Mouse (Mus musculus): ENCODE results near the gene Surf1.
"Not testable (repeated sequence)": the region's sequence is repeated elsewhere in the genome, so short reads cannot be mapped to it uniquely, and the experiment has no call there.

Gene Surf1

DNA sequence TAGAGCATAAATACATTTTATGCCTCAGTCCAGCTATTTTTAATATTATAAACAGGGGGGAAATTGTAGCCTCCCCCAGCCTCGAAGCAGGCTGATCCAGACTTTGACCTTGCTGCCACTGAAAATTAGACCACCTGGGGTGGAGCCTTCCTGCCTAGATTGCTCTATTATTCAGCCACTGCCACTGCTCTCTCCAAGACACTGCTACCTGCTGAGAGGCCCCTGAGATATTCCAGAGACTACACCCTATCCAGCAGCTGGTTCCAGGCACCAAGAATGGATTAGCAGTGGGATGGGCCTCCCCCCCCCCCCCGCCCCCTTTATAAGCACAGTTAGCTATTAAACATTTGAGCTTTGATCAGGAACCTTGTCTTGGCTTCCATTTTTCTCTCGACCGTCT, 30.2 kb downstream of the Surf1 start:
- DNase-seq: not testable (repeated sequence)

GRCm38 (mm10) chr2:26885541-26885940, 30.8 kb downstream of the Surf1 start:
- not testable (repeated sequence) for DNase-seq

- no peak for DNase-seq
These were observed 37.8 kb downstream of the Surf1 start for GRCm38 (mm10) chr2:26878571-26878970.

DNA sequence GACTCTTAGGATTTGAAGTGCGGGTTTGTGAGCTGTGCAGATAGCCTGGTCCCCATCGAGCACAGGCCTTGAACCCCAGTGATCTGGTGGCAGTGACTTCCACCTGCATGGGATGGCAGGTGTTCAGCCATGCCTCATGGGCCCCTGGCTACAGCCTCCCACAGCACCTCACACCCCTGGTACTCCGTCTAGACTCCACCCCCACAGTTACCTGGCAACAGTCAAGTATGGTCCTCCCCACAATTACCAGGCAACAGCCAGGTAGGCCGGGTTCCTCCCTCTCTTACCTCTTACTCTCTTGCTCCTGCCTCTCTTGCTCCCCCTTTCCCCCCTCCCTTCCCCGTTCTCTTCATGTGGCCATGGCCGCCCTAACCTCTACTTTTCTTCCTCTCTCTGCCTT, 45.7 kb downstream of the Surf1 start:
- no peak for DNase-seq

DNA sequence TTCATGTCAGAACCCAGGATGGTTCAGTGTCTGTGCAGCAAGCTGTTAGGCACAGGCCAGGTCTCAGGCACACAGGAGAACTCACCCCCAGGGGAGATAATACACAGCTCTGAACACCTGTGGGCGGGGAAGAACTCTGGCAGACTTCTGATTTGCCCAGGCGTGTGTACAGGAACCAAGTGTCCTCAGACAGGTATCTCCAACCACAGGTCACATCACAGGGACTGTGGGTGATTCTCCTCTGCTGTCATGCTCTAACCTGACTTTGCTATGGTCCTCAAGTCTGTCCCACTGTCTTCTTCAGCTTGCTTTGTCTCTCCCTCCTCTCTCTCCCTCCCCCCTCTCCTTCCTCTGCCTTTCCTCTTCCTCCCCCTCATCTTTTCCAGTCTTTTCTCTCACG, 51.5 kb downstream of the Surf1 start, which contains the start of gene Abo:
TSS of gene Abo (minus strand) at position 101 of the 400 bp plus-strand sequence.
- DNase-seq: no peak
